Mouse (Mus musculus) cerebellum, postnatal 4 days (tissue): ENCODE data around the gene Ptchd4.
A peak's percentile ranks its signal among the peaks of the same experiment; 100 is the strongest.

Experiments
- DNase-seq, 2 experiments: peaks; one replicate each; pipeline ENCODE4 v3.0.0; 2022; ENCODE audit warnings: low spot score in 2 of 2, mixed read lengths in 1 of 2

Ptchd4 gene

GRCm38 (mm10) chr17:42315669-42316611 is at the start of gene Ptchd4:
Gene Ptchd4, plus strand, starts transcription at chr17:42315947.
- DNase-seq, result peak; percentile 41 to 53

DNA sequence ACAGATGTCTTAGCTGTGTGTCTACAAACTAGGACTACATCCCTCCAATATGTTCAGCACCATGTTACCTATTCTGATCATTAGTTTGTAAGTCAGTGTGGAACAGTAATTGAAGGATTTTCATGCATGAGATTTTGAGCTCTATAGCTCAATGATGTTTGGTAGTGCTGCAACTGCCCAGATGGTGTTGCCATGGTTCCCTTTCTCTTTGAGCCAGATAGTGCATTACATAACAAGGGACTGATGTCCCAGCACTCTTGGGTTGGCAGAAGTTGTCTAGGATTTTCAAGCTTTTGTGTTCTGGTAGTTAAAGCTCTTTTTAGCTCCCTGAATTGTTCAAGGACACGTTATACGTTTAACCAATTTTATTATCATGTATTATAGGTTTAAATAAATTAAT is 38.9 kb upstream of the Ptchd4 start:
- no peak for DNase-seq

DNA sequence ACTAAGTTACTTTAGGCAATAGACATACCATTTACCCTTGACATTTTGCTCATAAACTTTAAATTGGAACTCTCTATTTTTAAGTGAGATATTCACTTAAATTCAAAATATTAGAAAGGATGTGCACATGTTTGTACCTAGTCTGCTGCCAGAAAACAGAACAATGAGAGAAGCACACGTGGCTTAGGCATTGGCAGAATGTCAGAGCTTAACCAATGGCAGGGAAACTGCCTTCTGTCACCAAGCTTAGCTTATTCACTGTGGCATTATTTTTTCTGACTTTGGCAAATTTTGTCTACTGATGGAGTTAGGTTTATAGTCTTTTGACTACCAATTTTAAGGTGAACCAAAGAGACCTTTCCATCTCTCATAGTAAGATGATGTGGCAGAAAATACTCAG is 31.4 kb upstream of the Ptchd4 start:
- no peak for DNase-seq

- no peak for DNase-seq
Measured at GRCm38 (mm10) chr17:42286255-42286654, 29.5 kb upstream of the Ptchd4 start.

GRCm38 (mm10) chr17:42290341-42290740 is 25.4 kb upstream of the Ptchd4 start:
- no peak for DNase-seq

DNA sequence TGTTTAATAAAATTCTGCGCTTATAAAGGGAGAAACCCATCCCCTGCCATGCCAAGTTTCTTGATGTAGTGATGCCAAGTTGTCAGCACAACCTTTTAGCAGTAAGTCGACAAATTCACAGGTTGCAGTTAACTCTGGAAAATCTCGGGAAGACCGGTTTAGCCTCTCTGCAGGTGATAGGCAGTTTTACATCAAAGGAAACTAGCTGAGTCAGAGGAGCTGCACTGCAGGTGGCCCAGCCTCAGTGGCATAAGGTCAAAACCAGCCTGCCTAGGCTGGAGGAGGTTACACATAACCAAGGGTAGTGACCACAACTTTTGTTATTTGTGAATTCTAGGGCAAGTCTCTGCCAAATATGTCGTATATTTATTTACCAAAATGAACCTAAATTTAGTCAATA is 24.0 kb upstream of the Ptchd4 start:
- DNase-seq, result no peak

DNA sequence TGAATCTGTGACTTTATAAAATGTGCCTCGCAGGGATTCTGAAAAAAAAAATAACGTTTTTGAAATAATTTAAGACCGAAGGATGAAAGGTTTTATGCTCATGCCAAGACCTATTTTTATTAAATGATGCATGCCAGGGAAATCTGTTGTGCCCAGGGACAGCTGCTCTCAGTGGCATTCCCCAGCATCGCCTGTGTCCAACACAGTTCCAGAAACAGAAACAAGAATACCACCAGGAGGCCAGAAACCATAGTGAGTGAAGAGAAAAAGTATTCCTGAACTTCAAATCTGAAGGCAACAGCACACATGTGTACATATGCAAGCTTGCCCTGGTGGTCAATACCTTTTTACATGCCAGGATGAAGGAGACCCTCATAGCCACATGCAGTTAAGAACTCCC is 17.8 kb upstream of the Ptchd4 start:
- DNase-seq, result no peak

GRCm38 (mm10) chr17:42299681-42300080 is 16.1 kb upstream of the Ptchd4 start:
- DNase-seq, result no peak

- no peak for DNase-seq
Measured at GRCm38 (mm10) chr17:42303062-42303577, 12.6 kb upstream of the Ptchd4 start.

GRCm38 (mm10) chr17:42304262-42304661 is 11.5 kb upstream of the Ptchd4 start:
- no peak for DNase-seq

DNA sequence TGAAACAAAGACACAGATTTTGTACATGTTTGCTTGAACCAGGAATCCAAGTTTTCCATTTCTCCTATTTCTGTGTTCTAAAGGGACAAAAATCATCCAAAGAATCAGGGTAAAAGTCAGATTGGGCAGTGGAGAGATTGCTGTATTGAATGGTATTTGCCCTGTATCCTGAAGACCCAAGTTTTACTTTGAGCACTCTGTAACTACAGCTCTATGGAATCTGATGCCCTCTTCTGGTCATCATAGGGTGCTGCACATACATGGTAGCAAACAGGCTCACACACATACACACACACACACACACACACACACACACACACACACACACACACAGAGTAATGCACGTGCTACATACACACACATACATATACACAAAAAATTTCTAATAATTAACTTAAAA is 8.7 kb upstream of the Ptchd4 start:
- DNase-seq, result no peak

DNA sequence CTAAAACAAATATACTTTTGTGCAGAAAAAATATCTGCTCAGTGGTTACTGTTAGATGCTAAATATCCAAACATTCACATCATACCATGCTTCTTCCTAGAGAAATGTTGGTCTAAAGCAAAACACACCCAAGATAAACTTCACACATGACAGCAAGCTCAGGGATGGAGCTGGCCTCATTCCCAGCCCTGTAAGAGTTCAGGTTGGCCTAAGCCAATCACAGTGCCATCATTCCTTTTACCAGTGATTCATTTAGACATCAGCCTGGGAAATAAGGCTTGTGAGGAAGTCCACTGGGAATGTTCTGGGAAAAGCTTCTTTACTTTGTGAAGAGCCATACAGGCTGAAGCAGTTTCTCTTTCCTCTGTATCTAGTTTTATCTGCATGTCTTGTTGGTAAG is 5.6 kb upstream of the Ptchd4 start:
- DNase-seq, result no peak

DNA sequence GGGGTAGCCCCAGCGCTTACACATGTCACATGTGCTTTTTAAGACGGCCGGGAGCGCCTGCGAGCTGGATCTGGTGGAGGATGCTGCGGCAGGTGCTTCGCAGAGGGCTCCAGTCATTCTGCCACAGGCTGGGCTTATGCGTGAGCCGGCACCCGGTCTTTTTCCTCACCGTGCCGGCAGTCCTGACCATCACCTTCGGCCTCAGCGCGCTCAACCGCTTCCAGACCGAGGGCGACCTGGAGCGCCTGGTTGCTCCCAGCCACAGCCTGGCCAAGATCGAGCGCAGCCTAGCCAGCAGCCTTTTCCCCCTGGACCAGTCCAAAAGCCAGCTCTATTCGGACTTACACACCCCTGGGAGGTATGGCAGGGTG is 850 bp downstream of the Ptchd4 start:
- DNase-seq, result peak in 1 of 2 experiments; percentile 34

GRCm38 (mm10) chr17:42335787-42336186 is 20.0 kb downstream of the Ptchd4 start:
- DNase-seq, result no peak

DNA sequence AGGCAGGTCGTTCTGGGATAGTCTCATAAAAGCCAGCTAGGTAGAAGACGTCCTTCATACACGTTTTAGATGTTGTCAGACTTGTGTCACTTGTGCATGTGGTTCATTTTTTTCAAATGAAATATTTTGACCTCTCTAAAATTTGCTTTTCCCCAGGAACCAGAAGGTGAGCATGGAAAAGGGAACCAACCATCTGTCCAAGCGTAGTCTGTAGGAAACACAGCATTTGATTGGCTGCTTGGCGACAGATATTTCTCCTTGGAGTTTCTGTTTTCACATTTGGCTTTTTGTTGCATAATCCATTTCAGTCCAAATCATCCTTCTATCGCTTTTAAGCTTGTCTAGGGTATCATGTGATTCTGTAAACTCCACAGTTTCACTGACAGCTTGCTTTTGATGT is 20.8 kb downstream of the Ptchd4 start:
- DNase-seq, result no peak

DNA sequence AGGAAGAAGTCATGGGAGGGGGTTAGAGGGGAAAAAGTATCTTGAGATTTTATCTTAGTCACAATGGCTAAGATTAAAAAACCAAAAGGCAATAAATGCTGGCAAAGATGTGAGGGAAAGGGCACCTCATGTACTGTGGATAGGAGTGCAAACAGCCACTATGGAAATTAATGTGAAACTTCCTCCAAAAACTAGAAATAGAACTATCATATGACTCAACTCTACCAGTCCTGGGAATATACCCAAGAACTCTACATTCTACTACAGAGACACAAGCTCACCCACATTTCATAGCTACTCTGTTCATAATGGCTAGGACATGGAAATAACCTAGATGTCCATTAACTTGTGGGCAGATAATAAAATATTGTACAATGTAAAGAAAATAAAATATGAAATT is 30.3 kb downstream of the Ptchd4 start:
- no peak for DNase-seq

- DNase-seq, result no peak
Measured at GRCm38 (mm10) chr17:42358481-42358880, 42.7 kb downstream of the Ptchd4 start.

DNA sequence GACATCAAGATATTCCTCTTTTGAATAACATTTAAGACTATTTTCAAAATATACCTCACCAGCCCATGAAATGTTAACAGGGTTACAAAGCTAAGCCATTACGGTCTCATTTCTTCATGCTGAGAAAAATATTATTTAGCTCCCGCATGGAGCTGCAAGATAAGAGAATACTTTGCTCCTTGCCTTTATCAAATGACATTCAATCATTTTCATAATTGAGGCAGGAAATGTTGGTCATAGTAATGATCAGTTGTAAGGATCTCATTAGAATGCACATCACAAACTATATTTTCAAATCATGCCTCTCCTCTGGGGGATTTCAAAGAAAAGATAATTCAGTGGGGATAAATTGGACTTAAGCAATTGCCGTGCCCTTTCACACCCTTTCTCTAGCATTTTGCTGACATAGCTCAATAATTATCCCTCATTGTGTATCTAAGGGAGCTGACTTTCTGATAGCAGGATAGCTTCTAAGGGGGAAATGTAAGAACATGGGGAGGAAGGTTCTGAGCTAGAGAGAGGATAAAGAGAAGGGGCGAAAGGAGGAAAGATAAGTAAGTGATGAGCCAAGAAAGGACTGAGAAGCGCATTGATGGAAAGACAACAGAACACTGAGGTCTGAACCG is 47.5 kb downstream of the Ptchd4 start:
- DNase-seq, result no peak

DNA sequence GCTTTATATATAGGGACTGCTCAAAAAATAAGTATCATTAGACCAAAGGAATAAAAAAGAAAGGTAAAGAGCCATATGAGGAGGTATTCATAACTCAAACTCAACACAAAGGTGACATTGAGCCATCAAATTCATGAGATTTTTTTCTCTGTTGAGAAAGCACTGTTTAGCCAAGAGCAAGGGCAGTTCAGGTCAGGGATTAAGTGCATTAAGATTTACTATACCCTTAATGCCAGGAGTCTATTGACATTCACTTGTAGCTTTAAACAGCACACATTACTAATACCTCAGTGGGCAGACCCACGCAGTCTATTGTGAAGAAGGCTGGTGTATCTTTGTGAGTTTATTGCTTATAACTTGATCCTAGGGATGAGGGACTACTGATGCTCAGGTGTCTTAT is 49.0 kb downstream of the Ptchd4 start:
- no peak for DNase-seq

- DNase-seq, result no peak
Measured at GRCm38 (mm10) chr17:42374881-42375280, 59.1 kb downstream of the Ptchd4 start.

- no peak for DNase-seq
Measured at GRCm38 (mm10) chr17:42393086-42393485, 77.3 kb downstream of the Ptchd4 start.

DNA sequence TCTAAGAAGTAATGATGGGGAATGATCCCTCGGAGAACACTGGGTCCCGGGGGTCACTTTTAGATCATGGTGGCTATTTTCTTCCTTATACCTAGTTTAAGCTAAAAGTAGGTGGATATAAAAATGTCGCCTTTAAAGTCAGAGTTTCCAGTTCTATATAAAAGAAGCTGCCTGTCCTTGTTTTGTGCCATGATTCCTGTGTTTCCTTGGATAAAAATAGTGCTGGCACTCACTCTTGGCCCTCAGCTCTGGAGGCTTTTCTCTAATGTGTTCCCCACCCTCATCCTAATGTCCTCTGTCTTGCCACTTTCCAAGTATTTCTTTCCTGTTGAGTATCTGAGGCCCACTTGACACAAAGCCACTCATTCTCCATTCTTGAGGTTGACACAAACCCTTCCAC is 79.6 kb downstream of the Ptchd4 start:
- DNase-seq, result no peak

GRCm38 (mm10) chr17:42418449-42418848 is 102.7 kb downstream of the Ptchd4 start:
- no peak for DNase-seq
